Comparison of ENCODE assay signal across 7 mouse cellular contexts in the genomic region with DNA sequence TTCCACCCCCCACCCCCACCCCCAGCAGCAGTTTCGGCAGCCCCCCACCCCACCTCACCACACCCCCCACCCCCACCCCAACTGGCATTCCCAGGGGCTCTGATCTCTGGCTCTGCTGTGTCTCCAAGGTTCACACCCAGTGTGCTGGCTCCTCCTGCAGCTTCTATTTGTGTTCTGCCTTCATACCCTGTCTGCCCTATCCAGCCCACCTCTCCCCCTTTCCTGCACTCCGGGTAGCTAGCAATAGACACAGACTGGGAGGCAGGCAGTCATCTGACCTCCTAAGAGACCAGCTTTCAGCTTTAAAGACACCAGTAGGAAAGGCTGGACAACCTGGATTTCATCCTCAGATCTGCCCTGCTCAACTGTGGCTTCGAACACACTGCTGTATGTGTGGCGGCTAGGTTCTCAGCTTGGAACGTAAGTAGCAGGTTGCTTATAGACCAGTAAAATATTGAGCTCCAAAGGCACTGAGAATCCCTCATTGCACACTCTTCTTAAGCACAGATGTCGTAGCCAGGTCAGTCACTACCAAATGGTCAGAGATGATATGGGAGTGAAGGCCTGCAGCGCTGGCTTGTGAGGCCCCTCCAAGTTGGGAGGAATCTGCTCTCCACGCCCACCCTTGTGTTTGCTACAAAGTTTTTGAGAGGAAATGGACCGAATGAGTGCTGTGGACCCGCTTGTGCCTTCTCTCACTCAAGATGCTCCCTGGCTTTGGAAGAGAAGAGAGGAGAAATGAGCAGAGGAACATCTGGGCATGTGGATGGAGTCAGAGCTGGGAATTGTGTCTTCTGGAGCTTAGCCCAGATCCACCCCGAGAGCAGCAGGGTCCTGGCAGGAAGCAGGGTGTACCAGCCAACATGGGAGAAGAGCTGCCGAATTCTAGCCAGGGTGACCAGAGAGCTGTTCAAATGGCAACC.
A peak's percentile ranks its signal among the peaks of the same experiment; 100 is the strongest.
DNase-seq lines count a peak whose midpoint lies in the region; ATAC-seq and TF ChIP-seq lines count a peak whose summit lies in the region.

No protein-coding gene starts in this region.

- no peaks in the 10 kb centered on the region for H3K36me3 ChIP-seq in ES-E14 (ENCODE audit: control insufficient read depth, insufficient read depth, low read length, poor library complexity, severe bottlenecking)
- no peaks in the 10 kb centered on the region for H3K36me3 ChIP-seq in heart, embryonic 15.5 days
- H3K36me3 ChIP-seq in liver, embryonic 16.5 days (ENCODE audit: control insufficient read depth, insufficient read depth): no peaks in the 10 kb centered on the region

- peak; percentile 87 for ATAC-seq in heart, embryonic 15.5 days (replicated peaks; ENCODE audit: insufficient number of reproducible peaks, insufficient read depth, low FRiP score, low read depth)
- no peak for ATAC-seq in liver, embryonic 16.5 days (ENCODE audit: low read depth)
- no peak for ATAC-seq in frontal cortex, adult (ENCODE audit: low TSS enrichment)

- peak overlapping the region; percentile 60 for H3K4me2 ChIP-seq in heart, embryonic 15.5 days
- peak overlapping the region; percentile 49; the same call in 1 of the 2 replicates for H3K4me2 ChIP-seq in liver, embryonic 16.5 days (ENCODE audit: low read depth, low read length)

- H3K9me3 ChIP-seq in ES-E14 (ENCODE audit: control insufficient read depth, insufficient read depth, low read depth, low read length): no peaks in the 10 kb centered on the region
- H3K9me3 ChIP-seq in heart, embryonic 15.5 days (replicated peaks): no peaks in the 10 kb centered on the region
- H3K9me3 ChIP-seq in liver, embryonic 16.5 days (replicated peaks; ENCODE audit: control insufficient read depth, low read length): no peaks in the 10 kb centered on the region

- peak overlapping the region; percentile 15; the same call in 1 of the 2 replicates for H3K9ac ChIP-seq in ES-E14 (ENCODE audit: insufficient read depth, low read depth, low read length, poor library complexity, severe bottlenecking)
- H3K9ac ChIP-seq in heart, embryonic 15.5 days: peak overlapping the region; percentile 27; the same call in 1 of the 2 replicates
- no peak overlapping the region for H3K9ac ChIP-seq in liver, embryonic 16.5 days (ENCODE audit: low read depth, low read length)

- 55% methylated on average over 12 of the region's 12 CpGs for WGBS in heart, embryonic 15.5 days
- WGBS in liver, embryonic 16.5 days (ENCODE audit: insufficient replicate concordance): 51% methylated on average over 12 of the region's 12 CpGs

- peaks cover 12 to 24% of the 10 kb centered on the region in 2 experiments; a peak in 3 of 4 replicates for H3K4me1 ChIP-seq in ES-E14 (ENCODE audit: control insufficient read depth in 2 of 2, insufficient read depth in 2 of 2, low read length in 2 of 2, poor library complexity in 1 of 2)
- peaks cover 40% of the 10 kb centered on the region for H3K4me1 ChIP-seq in heart, embryonic 15.5 days (replicated peaks)
- H3K4me1 ChIP-seq in liver, embryonic 16.5 days (ENCODE audit: control insufficient read depth, low read depth, low read length): no peaks in the 10 kb centered on the region; the same call in 1 of the 2 replicates

- TF ChIP-seq POLR2A in brain, embryonic 14.5 days (IDR thresholded peaks at IDR 0.05; ENCODE audit: borderline replicate concordance, extremely low read depth, insufficient read depth, insufficient read length, poor library complexity, severe bottlenecking): no peak

- no peak for TF ChIP-seq CTCF in brain, embryonic 14.5 days (IDR thresholded peaks at IDR 0.05; ENCODE audit: borderline replicate concordance, extremely low read depth, insufficient read depth, insufficient read length)

- H3K27me3 ChIP-seq in heart, embryonic 15.5 days: no peaks in the 10 kb centered on the region
- H3K27me3 ChIP-seq in liver, embryonic 16.5 days (ENCODE audit: control insufficient read depth, insufficient read depth, low read depth, low read length): no peaks in the 10 kb centered on the region

- H3K4me3 ChIP-seq in ES-E14 (ENCODE audit: insufficient read depth in 1 of 2, low read depth in 1 of 2, low read length in 2 of 2, poor library complexity in 1 of 2, severe bottlenecking in 1 of 2): peak overlapping the region in 1 of 2 experiments; percentile 58; a peak in 2 of 4 replicates
- H3K4me3 ChIP-seq in heart, embryonic 15.5 days: peak overlapping the region; percentile 31
- no peak overlapping the region for H3K4me3 ChIP-seq in liver, embryonic 16.5 days (ENCODE audit: low read depth, low read length)

- in situ Hi-C loops in ES-E14 (cut with MboI; ENCODE audit: low sequenced_read_pairs in 2 of 2, unreplicated experiment in 2 of 2): no loop called here

- H3K27ac ChIP-seq in ES-E14 (ENCODE audit: insufficient read depth, low read depth, low read length, poor library complexity, severe bottlenecking): peak overlapping the region; percentile 75; the same call in 1 of the 2 replicates
- peak overlapping the region; percentile 94 for H3K27ac ChIP-seq in heart, embryonic 15.5 days
- no peak overlapping the region for H3K27ac ChIP-seq in liver, embryonic 16.5 days (ENCODE audit: low read length)

- DNase-seq in ES-E14 (ENCODE audit: low read depth, low spot score): no peak
- DNase-seq in brain, embryonic 14.5 days (ENCODE audit: low read depth): peak; percentile 13
- DNase-seq in urinary bladder, adult 18-20 months (ENCODE audit: low spot score in 2 of 2): no peak
- no peak for DNase-seq in left cerebral cortex, adult 9 months (ENCODE audit: low spot score in 2 of 2)

TF ChIP-seq in ES-E14, 5 proteins besides CTCF, POLR2A, EP300 and RAD21:
- TF ChIP-seq ZNF384 (IDR thresholded peaks at IDR 0.05; ENCODE audit: low read depth, low read length) (no peak), MAFK (IDR thresholded peaks at IDR 0.05; ENCODE audit: insufficient read depth, low read depth, low read length) (no peak), ZC3H11A (IDR thresholded peaks at IDR 0.05; ENCODE audit: borderline replicate concordance, low read depth, low read length) (no peak), CHD2 (IDR thresholded peaks at IDR 0.05; ENCODE audit: low read depth, low read length) (no peak), HCFC1 (IDR thresholded peaks at IDR 0.05; ENCODE audit: borderline replicate concordance, insufficient read depth, low read length) (no peak)
